Mouse (Mus musculus): ENCODE data around the gene S100b.

Gene S100b

DNA sequence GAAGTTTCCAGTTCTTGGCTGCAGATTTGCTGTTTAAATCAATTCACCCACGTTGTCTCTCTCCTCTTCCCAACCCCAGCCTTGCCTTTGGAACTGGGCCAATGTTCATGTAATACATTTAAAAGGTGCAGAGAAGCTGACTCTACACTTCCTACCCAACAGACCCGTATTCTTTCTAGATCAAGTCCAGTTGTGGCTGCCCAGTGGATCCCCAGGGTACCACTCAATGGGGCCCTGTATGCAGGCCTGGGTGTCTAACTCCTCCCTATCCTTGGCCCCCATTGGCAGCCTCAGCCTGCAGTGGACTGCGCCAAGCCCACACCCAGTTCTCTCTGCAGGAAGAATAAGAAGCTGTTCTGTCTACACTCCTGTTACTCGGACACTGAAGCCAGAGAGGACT is at the start of gene S100b:
TSS of gene S100b (plus strand) at position 318 of the 400 bp plus-strand sequence.
- DNase-seq (ENCODE audit: low read depth) = no peak

- no peak for DNase-seq (ENCODE audit: low read depth)
Measured at GRCm38 (mm10) chr10:76207262-76207796, 46.3 kb upstream of the S100b start.

GRCm38 (mm10) chr10:76209241-76209640 is 44.4 kb upstream of the S100b start:
- no peak for DNase-seq (ENCODE audit: low read depth)

DNA sequence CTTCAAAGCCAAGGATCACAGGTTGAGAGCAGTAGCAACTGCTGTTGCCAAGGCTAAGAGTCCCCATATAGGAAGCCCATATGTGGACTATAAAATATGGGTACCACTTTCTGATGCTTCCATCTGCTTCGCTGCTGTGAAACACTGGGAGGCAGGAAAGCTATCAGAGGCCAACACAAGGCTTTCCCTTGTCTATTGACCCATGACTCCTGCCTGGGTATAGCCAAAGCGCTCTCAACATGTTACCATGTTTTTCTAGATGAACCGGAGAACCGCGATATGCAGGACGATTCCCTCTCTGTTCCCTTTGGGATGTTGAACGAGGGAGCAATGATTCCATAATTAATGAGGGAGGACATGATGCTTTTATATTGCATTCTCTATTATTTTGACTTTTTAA is 42.8 kb upstream of the S100b start:
- no peak for DNase-seq (ENCODE audit: low read depth)

DNA sequence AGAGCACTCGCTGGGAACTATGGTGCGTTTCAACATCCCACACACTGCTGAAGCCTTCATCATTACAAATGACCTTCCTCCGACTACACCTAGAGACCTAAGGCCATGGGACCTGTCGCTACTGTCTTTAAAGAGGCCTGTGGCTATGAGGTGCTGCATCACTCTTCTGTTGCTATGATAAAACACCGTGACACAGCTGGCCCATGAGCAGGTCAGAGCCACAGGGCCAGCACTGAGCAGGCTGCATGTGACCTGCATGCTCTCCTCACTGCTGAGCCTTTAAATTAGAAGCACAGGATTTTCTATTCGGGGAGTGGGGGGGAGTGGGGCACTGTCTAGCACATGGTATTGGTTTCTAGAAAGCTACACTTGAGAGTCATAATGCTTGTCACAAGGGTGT is 41.5 kb upstream of the S100b start:
- no peak for DNase-seq (ENCODE audit: low read depth)

- DNase-seq (ENCODE audit: low read depth) = no peak
Measured at GRCm38 (mm10) chr10:76214161-76214560, 39.5 kb upstream of the S100b start.

DNA sequence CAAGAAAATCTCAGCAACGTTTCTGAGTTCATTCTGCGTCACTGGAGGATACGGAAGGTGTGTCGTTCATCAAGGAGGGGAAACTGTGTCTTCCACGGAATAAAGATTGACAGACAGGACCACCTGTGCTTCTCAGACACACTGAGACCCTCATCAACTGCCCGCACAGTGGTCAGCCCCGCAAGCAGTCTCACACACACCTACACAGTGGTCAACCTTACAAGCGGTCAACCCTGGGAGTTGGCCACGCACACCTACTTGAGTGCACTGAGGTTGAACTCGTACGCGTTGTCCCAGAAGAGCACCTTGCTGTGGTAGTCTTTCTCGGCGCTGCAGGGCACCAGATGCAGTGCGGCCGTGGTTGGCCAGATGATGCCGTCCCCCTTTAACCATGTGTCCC is 36.6 kb upstream of the S100b start:
- DNase-seq (ENCODE audit: low read depth) = no peak

- DNase-seq (ENCODE audit: low read depth) = no peak
Measured at GRCm38 (mm10) chr10:76218240-76218639, 35.4 kb upstream of the S100b start.

DNA sequence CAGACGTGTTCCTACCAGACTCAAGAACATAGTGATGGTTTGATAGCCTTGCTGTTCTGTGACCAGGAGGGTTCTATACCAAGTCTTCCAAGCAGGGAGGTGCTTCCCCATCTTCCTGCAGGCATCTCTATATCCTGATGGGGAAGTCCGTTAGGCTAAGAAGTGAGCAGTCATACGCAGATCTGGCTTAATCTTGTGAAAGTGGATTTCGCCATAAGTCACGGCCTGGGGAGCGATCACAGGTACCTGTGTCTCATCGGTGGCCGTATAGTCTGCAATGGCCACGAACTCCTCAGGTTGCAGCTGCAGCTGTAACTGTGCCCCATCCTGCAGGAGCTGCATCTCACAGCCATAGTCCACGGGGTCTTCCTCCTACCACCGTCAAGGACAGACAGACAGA is 27.7 kb upstream of the S100b start:
- no peak for DNase-seq (ENCODE audit: low read depth)

- peak; percentile 29 for DNase-seq (ENCODE audit: low read depth)
Measured at GRCm38 (mm10) chr10:76229627-76230026, 24.0 kb upstream of the S100b start.

DNA sequence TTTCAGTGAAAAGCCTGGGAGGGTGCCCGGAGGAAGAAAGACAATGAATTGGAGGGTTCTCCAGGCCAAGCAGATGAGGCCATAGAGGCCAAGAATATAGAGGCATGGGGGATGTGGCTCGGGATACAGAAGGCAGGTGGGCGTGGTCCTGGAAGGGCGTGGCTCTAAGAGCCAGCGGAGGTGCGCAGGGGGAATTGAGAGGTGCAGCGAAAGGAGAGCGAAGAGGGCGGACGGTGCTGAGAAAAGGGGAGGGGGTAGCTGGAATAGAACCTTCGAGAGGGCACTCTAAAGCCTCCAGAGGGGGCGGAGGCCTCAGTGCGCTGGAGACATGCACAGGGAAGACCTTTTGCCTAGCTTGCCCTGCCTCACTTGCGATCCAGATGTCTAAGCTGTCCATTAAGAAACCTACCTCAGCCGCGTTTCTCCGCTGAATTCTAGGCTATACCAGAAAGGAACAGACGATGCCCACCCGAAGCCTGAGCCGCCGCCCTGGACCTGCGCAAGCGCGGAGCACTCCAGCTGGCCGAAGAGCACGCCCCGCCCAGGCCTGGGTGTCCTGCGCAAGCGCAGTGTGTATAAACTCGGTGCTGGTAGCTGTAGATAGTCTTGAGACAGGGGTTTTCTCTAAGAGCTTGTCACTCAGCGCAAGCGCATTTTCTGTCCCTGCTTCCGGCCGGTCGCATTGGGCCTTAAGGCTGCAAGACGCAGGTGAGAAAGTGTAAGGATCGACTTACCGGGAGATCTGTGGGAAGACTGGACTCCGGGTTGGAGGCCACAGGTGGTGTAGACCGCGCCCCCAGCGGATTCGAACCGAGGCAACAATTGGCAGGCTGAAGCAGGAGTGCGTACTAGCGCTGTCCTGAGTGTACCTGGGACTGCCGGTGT is 16.1 kb upstream of the S100b start, which contains the start of gene Prmt2:
TSS of gene Prmt2 (minus strand) at position 525 of the 885 bp plus-strand sequence.
- peak; percentile 95 for DNase-seq (ENCODE audit: low read depth)

- DNase-seq (ENCODE audit: low read depth) = no peak
Measured at GRCm38 (mm10) chr10:76239401-76239800, 14.3 kb upstream of the S100b start.

DNA sequence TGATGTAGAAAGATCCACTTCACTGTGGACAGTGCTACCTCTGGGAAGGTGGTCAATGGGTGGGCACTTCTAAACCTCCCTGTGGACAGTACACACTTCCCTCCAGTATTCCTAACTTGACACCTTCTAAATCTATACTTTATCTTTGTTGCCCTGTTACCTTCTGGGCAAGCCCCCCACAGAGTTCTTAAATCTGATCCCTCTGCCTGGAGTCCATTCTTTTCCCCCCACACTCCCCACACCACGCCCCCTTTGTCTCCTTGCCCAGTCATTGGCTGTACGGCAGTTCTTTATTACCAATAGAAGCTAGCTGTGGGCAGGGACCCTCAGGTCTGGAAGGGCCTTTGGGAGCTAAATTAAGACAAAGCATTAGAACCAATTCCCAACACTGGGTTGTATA is 8.5 kb upstream of the S100b start:
- no peak for DNase-seq (ENCODE audit: low read depth)

GRCm38 (mm10) chr10:76246601-76247000 is 7.1 kb upstream of the S100b start:
- DNase-seq (ENCODE audit: low read depth) = no peak

- DNase-seq (ENCODE audit: low read depth) = no peak
Measured at GRCm38 (mm10) chr10:76247960-76248646, 5.5 kb upstream of the S100b start.

DNA sequence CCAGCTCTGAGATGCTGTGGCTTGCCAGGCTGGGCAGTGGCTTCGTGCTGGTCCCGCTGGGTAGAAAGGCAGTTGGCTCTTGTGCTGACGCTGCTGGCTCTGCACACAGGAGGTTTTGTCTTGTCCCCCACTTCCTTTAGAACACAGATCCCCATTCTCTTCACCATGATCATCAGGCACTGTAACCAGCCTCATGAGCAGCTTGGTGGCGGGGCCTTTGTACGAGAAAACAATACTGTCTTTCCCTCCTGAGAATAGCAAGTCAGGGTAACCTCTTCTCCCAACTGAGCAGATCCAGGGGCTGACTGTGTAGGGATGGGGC is 5.0 kb upstream of the S100b start:
- DNase-seq (ENCODE audit: low read depth) = no peak

DNA sequence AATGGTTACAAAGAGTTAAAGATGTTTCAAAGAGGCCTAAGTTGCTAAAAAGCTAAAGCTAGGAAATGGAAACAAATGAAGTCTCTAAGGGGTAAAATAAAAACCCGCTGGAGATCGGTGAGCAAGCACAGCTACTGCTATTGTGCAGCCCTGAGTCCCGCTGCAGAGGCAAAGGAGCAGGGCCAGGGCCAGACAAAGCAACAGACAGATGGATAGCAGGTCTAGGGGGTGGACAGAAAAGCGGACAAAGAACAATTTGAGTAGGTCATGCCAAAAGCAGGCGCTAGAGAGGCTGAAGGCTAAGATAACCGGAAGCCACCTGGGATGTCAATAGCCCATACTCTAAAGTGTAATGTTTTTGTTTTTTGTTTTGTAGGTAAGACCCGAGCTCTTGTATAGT is 2.8 kb upstream of the S100b start:
- no peak for DNase-seq (ENCODE audit: low read depth)

DNA sequence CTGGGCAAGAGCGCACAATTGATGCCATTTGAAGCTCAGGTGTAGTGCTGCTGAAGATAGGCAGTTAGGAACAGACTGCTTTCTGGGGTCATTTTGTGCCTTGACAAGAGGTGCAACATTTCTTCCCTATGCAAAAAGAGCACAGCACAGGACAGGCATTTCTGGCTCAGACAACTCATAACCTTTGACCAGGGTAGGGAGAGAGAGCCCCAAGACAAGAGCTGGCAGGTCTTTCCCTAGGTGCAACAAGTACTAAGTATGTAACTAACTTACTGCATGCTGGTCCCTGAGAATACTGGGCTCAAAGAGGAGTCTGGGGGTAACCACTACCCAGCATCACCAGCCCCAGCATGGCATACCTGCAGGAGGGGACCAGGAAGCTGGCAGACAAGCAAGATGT is 574 bp upstream of the S100b start:
- DNase-seq (ENCODE audit: low read depth) = no peak

GRCm38 (mm10) chr10:76255617-76256016 is 2.0 kb downstream of the S100b start:
- no peak for DNase-seq (ENCODE audit: low read depth)

GRCm38 (mm10) chr10:76257231-76257630 is 3.6 kb downstream of the S100b start:
- DNase-seq (ENCODE audit: low read depth) = no peak

DNA sequence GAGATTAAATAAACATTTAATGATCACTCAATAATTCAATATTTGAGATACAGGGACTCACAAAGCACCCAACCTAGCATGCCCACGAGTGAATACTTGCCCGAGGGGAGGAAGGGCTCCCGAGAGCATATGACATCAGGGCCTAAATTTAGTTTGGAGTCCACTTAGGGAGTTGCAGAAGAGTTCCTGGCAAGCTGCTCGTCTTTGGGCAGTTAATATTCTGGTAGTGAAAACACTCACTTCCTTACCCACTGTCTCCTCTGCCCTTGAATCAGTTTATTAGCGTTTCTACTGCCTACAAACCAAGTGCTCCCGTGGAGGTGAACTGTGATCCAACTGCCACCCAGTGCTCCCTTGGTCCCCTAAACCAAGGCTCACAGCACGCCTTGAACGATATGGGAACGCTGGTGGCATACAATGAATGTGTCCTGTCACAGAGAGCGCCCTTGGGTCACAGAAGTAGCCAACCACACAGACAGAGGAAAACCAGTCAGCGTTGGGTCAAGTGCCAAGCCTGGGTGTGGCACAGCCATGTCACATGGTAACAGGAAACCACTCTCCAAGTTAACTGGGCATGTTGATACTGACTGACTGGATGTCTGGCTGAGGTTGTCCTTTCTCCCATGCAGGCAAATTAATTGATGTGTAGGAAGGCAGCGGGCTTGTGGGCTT is 4.2 kb downstream of the S100b start:
- DNase-seq (ENCODE audit: low read depth) = no peak

- no peak for DNase-seq (ENCODE audit: low read depth)
Measured at GRCm38 (mm10) chr10:76259566-76260232, 6.0 kb downstream of the S100b start.

Data from induced T-regulatory cell, adult 2 months (primary cell).